Mouse (Mus musculus): Measurements from ENCODE around the gene Pde4a.
A peak's percentile ranks its signal among the peaks of the same experiment; 100 is the strongest.
"Not testable (repeated sequence)": the region's sequence is repeated elsewhere in the genome, so short reads cannot be mapped to it uniquely, and the experiment has no call there.

Pde4a gene

DNA sequence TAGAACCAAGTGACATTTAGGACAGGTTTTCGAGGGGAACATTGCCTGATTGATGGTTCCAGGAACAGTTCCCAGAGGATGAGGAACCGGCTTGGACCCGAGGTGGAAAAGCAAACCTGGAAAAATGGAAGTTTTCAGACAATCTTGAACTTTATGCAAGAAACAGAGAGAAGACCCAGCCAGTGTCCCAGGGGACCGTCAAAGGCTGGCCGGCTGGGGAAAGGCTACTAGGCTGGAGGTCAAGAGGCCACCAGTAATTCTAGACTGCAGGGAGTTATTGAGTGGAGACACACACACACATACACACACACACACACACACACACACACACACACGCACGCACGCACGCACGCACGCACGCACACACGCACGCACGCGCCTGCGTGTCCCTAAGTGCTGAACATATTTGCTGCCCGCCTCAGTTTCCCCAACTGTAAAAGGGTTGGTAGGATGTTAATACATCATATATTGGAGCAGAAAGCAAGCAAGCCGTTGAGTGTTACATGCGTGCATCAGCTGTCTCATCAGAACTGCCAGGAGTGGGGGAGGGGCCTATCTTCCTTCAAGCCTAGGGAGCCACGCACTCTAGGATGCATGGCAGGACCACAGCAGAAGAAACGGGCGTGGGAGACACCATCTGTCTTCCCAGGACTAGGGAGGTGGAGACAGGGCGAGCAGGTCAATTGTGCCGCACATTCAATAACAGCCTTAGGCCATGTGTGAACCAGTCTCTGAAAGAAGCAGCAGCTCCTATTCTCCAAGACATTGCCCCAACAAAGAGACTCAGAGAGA, 50.7 kb downstream of the Pde4a start:
- ATAC-seq (ENCODE audit: low TSS enrichment): peak; percentile 17; the same call in 1 of the 2 replicates

DNA sequence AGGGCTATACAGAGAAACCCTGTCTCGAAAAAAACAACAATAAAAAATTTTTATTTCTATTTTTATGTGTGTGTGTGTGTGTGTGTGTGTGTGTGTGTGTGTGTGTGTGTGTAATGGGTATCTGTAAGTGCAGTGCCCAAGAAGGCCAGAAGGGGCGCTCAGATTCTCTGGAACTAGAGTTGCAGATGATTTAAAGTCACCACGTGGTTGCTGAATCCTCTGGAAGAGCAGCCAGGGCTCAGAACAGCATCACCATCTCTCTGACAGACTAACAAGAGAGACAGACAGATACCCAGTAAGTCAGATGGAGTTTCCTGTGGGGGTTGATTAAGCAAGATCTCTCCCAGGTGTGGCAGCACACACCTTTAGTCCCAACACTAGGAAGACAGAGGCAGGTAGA, 54.3 kb downstream of the Pde4a start:
- ATAC-seq (ENCODE audit: low TSS enrichment): no peak

GRCm38 (mm10) chr9:21220490-21221382, 55.2 kb downstream of the Pde4a start:
- peak; percentile 97 for ATAC-seq (ENCODE audit: low TSS enrichment)

- peak; percentile 69 for ATAC-seq (ENCODE audit: low TSS enrichment)
These were observed 55.9 kb downstream of the Pde4a start for GRCm38 (mm10) chr9:21221383-21221929.

GRCm38 (mm10) chr9:21223490-21223889, 58.0 kb downstream of the Pde4a start:
- not testable (repeated sequence) for ATAC-seq (ENCODE audit: low TSS enrichment)

GRCm38 (mm10) chr9:21223906-21224305, 58.4 kb downstream of the Pde4a start:
- no peak for ATAC-seq (ENCODE audit: low TSS enrichment)

DNA sequence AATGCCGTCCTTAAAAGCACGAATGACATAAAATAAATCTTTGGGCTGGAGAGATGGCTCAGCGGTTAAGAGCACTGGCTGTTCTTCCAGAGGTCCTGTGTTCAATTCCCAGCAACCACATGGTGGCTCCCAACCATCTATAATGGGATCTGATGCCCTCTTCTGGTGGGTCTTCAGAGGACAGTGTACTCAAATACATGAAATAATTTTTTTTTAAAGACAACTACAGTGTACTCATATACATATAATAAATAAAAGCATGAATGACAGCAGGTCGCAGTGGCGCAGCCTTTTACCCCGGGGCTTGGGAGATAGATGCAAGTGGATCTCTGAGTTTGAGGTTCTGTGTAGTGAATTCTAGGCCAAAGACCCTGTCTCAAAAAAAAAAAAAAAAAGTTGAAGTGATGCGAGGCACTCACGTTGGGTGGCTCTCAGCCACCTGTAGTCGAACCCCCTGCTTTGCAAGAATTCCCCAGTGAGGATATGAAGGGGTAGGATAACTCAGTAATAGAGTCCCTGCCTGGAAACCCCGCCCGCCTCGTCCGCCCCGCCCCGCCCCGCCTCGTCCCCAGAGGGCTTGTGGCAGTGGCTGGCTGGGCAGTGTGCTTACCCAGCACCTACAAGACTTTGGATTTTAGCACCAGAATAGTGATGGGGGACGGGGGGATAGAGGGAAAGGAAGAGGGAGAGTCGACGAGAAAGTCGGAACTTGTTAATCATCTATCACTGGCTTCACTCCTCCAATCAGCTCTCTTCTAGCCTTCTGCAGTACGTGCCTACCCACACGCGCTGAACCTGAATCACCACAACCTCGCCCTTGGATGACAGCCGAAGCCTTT, 59.3 kb downstream of the Pde4a start:
- peak; percentile 13; the same call in 1 of the 2 replicates for ATAC-seq (ENCODE audit: low TSS enrichment)

DNA sequence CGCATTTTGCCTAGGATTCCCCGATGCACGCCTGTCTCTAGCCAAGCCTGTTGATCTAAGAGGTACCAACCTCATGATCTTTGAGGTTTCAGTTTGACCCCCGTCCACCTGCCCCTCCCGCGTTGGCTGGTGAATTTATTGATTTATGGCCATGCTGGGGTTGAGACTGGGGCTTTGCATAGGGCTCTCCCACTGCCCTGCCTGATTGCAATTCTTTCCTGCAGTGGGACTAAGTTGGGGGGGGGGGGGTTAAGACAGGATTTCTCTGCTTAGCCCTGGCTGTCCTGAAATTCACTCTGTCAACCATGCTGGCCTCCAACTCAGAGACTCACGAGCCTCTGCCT, 59.9 kb downstream of the Pde4a start:
- no peak for ATAC-seq (ENCODE audit: low TSS enrichment)

- ATAC-seq (ENCODE audit: low TSS enrichment): no peak
These were observed 61.8 kb downstream of the Pde4a start for GRCm38 (mm10) chr9:21227342-21227741.

GRCm38 (mm10) chr9:21231551-21231950, 66.0 kb downstream of the Pde4a start:
- no peak for ATAC-seq (ENCODE audit: low TSS enrichment)

GRCm38 (mm10) chr9:21232867-21233266, 67.4 kb downstream of the Pde4a start:
- no peak for ATAC-seq (ENCODE audit: low TSS enrichment)

- no peak for ATAC-seq (ENCODE audit: low TSS enrichment)
These were observed 67.9 kb downstream of the Pde4a start for GRCm38 (mm10) chr9:21233366-21233765.

DNA sequence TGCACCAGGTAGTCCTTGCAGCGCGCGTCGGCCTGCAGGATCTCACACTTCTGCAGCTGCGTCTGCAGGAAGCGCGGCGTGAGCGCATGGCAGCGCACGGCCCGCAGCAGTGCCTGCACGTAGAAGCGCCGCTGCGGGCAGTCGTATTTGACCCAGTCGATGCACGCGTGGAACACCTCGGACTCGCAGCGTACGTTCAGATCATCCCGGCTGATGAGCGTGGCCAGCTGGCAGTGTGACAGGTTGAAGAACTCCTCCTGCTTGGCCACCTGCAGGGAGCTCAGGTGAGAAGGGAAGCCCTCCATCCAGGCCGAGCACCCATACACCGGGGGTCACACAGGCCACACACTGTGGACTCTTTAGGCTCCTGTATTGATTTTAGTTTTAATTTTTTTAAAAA, 68.3 kb downstream of the Pde4a start:
- no peak for ATAC-seq (ENCODE audit: low TSS enrichment)

- no peak for ATAC-seq (ENCODE audit: low TSS enrichment)
These were observed 69.8 kb downstream of the Pde4a start for GRCm38 (mm10) chr9:21235341-21235740.

DNA sequence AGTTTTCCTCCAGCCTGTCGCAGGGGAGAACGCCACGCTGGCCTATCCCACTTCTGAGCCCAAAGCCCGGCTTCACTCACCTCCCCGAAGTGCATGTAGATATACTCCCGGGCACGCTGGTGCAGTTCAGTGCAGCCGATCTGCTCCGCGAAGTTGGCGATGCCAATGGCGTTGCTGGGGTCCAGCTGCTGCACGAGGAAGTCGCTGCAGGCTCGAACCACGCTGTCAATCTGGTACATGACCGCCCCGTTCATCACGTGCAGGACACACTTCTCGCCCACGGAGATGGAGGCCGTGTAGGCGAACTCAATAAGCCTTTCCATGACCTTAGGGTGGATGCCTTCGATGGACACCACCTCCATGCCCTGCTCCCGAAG, 71.5 kb downstream of the Pde4a start:
- ATAC-seq (ENCODE audit: low TSS enrichment): no peak

- peak; percentile 58; the same call in 1 of the 2 replicates for ATAC-seq (ENCODE audit: low TSS enrichment)
These were observed 72.0 kb downstream of the Pde4a start for GRCm38 (mm10) chr9:21237368-21238003.

DNA sequence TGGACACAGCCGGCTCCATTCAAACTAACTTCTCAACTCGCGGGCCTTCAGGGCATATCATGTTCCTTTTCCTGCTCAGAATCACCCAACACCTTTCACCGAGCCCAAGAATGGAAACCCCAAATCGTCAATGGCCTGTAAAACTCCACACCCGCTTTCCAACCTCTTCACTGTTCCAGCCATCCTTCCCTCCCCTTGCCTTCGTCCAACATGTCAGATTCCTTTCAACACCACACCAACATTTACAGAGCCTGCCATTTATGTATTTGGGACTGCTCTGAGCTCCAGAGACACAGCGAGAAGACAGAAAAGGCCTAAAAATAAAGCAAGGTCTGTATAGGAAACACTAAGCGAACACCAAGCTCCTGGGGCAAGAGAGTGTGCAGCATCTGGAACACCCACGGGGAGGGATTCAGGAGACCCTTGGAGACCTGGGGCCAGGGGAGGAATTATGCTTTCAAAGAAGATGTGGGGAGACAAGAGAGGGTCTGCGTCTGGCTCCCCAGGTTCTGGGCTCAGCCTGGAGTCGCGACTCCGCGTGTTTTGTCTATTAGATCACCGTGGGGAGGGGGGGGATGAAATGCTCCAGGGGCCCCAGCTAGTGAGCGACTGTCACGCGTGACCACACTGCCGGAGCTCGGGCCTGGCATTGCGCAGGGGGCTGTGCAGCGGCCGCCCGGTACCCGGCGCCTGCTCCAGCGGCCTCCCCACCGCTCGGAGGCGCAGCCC, 72.7 kb downstream of the Pde4a start:
- ATAC-seq (ENCODE audit: low TSS enrichment): peak; percentile 10; the same call in 1 of the 2 replicates

DNA sequence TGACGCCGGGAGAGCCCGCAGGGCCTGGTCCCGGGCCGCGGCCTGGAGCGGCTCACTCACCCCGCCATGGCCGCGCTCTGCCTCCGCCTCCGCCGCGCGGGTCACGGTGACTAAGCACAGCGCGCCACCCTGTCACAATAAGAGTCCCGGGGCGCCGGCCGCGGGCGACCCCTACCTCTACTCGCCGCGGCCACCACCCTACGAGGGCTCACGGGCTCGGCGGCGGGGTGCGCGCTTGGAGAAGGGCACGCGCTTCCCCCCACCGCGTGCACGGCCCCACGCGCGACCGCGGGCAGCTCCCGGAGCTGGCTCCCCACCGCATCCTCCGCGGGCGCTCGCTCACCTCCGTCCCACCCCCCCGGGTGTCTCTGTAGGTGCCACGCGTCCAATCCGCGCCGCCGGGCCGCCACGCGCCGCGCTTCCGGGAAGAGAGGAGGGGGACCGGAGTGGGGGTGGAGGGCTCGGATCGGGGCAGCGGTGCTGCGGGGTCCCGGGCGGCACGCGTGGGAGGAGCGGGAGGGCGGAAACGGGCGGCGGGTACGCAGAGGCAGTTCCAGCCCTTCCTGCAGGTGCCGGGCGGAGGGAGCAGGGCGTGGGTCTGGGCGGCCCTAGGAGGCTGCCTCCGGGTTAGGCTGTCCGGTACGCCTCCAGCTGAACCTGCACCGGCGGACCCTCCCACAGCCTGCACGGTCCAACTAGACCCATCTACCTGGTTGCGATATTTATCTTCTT, 73.4 kb downstream of the Pde4a start, which contains the start of gene Keap1:
Keap1 (minus strand) TSS at position 629 of the 732 bp plus-strand sequence.
- peak; percentile 58 for ATAC-seq (ENCODE audit: low TSS enrichment)

DNA sequence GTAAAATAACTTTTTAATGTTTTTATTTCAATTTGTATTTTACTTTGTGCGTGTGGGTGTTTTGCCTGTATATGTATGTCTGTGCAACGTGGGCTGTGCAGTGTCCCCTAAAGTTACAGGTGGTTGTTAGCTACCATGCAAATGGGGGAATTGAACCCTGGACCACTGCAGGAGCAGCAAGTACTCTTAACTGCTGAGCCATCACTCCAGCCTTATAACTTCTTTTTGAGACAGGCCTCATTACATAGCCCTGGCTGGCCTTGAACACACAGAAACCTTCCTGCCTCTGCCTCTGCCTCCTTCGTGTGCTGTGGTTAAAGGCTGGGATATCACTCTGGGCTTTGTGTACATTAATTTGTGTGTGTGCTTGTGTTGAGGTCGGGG, 73.9 kb downstream of the Pde4a start:
- ATAC-seq (ENCODE audit: low TSS enrichment): no peak

- peak; percentile 27; the same call in 1 of the 2 replicates for ATAC-seq (ENCODE audit: low TSS enrichment)
These were observed 75.8 kb downstream of the Pde4a start for GRCm38 (mm10) chr9:21241343-21241742.

Data from frontal cortex, adult (tissue).